Mouse (Mus musculus) brain, embryonic 14.5 days (tissue): ENCODE measurements around the gene Rfesd.

Source experiments
- CTCF ChIP-seq: fragments of 200-500 bp; IDR thresholded peaks from 2 replicates; pipeline ENCODE4 v1.5.1; 2012; ENCODE audit warnings: inconsistent platforms, mild to moderate bottlenecking, moderate library complexity, borderline replicate concordance; ENCODE audit not compliant: insufficient read depth, insufficient read length; ENCODE audit errors: extremely low read depth
- POLR2A ChIP-seq: fragments of 200-500 bp; IDR thresholded peaks from 2 replicates; pipeline ENCODE4 v1.6.1; 2012; ENCODE audit warnings: mild to moderate bottlenecking, inconsistent platforms, borderline replicate concordance; ENCODE audit not compliant: poor library complexity, insufficient read depth, insufficient read length, severe bottlenecking; ENCODE audit errors: extremely low read depth

- TF ChIP-seq CTCF (no peak), POLR2A (no peak)
These were observed 26.5 kb upstream of the Rfesd start for GRCm38 (mm10) chr13:76044971-76045370.
